Comparison of ENCODE assay signal across 9 mouse cellular contexts in the genomic region with DNA sequence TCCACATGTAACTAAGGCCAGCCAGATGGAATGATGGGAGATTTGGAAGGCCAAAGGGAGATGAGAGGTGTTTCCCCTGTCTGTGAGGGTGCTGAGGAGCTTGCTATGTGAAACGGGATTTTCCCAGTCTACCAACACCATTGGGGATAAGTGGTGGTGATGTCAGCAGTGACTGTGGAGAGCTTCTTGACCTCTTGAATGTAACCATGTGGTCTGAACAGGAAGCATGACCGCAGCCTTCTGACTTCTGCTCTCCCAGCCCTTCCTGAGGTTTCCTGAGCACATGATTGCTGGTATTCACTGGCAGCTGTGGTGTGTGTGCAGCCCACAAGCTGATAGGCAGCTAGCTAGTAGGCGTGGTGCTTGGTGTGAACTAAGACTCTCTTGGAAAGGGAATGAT. TPM values are rescaled to one million over a fixed set of nuclear protein-coding genes. Genes with fewer than 3 reads are reported as not detected.
DNase-seq lines count a peak whose midpoint lies in the region; ATAC-seq and TF ChIP-seq lines count a peak whose summit lies in the region.
"Had no signal": no experiment of that assay in that cellular context is flagged by ENCODE, and none has a peak within 500 bp of the region (broad histone marks: within the 10 kb centered on the region; RNA-seq: fewer than 3 reads in every experiment).

No protein-coding gene starts in this region.

- TF ChIP-seq POLR2A in liver, adult 2 months (IDR thresholded peaks at IDR 0.05; ENCODE audit: extremely low read depth, insufficient read depth, low read length) = no peak
- no peak for TF ChIP-seq POLR2A in myocyte (IDR thresholded peaks at IDR 0.05; ENCODE audit: insufficient read length, low read depth)

- H3K27me3 ChIP-seq in heart, embryonic 11.5 days (ENCODE audit: control insufficient read depth, insufficient read depth, low read length) = no peaks in the 10 kb centered on the region
- no peaks in the 10 kb centered on the region for H3K27me3 ChIP-seq in liver, adult 2 months (ENCODE audit: control insufficient read depth, insufficient read depth, low read length)
- no peaks in the 10 kb centered on the region for H3K27me3 ChIP-seq in myocyte (ENCODE audit: control insufficient read depth, insufficient read depth, insufficient read length)
- H3K27me3 ChIP-seq in forebrain, embryonic 15.5 days = no peaks in the 10 kb centered on the region
- H3K27me3 ChIP-seq: neural tube, embryonic 12.5 days had no signal

- no peaks in the 10 kb centered on the region for H3K36me3 ChIP-seq in heart, embryonic 11.5 days (ENCODE audit: control insufficient read depth, insufficient read depth, low read length)
- H3K36me3 ChIP-seq in liver, adult 2 months (ENCODE audit: control insufficient read depth, insufficient read depth, low read length) = no peaks in the 10 kb centered on the region
- no peaks in the 10 kb centered on the region for H3K36me3 ChIP-seq in myocyte (ENCODE audit: control insufficient read depth, insufficient read depth)
- no peaks in the 10 kb centered on the region for H3K36me3 ChIP-seq in forebrain, embryonic 15.5 days
- H3K36me3 ChIP-seq: neural tube, embryonic 12.5 days had no signal

- ATAC-seq in heart, embryonic 11.5 days (replicated peaks; ENCODE audit: insufficient number of reproducible peaks, low FRiP score, low TSS enrichment) = no peak
- no peak for ATAC-seq in forebrain, embryonic 15.5 days (replicated peaks)

- WGBS in heart, embryonic 11.5 days (ENCODE audit: insufficient replicate concordance) = 43% methylated on average over 3 of the region's 3 CpGs
- 69% methylated on average over 3 of the region's 3 CpGs for WGBS in liver, adult 2 months
- 88% methylated on average over 3 of the region's 3 CpGs for WGBS in forebrain, embryonic 15.5 days

- H3K4me2 ChIP-seq in heart, embryonic 11.5 days = no peak overlapping the region
- no peak overlapping the region for H3K4me2 ChIP-seq in myocyte (ENCODE audit: low read depth)
- H3K4me2 ChIP-seq in forebrain, embryonic 15.5 days (replicated peaks) = no peak overlapping the region
- H3K4me2 ChIP-seq: neural tube, embryonic 12.5 days had no signal

- no peak overlapping the region for H3K4me3 ChIP-seq in heart, embryonic 11.5 days (ENCODE audit: low read depth, low read length)
- no peak overlapping the region for H3K4me3 ChIP-seq in liver, adult 2 months (ENCODE audit: insufficient read depth, low read depth, low read length)
- H3K4me3 ChIP-seq in myocyte = no peak overlapping the region
- H3K4me3 ChIP-seq in forebrain, embryonic 15.5 days = no peak overlapping the region
- H3K4me3 ChIP-seq: neural tube, embryonic 12.5 days had no signal

- DNase-seq in heart, adult 11 months = peak; percentile 99
- DNase-seq in heart, adult 8-10 months (ENCODE audit: low spot score) = peak; percentile 78
- DNase-seq in liver, adult 2 months (ENCODE audit: extremely low read depth, low read depth, low spot score) = peak; percentile 55
- no peak for DNase-seq in urinary bladder, postnatal 14 days (ENCODE audit: low spot score)
- DNase-seq in MN1 (ENCODE audit: low spot score) = no peak

- peaks cover 8% of the 10 kb centered on the region; the same call in 1 of the 2 replicates for H3K4me1 ChIP-seq in heart, embryonic 11.5 days (ENCODE audit: control insufficient read depth, insufficient read depth, low read length)
- peaks cover 9% of the 10 kb centered on the region for H3K4me1 ChIP-seq in liver, adult 2 months (ENCODE audit: control insufficient read depth, insufficient read depth, low read length)
- peaks cover 8% of the 10 kb centered on the region for H3K4me1 ChIP-seq in forebrain, embryonic 15.5 days
- H3K4me1 ChIP-seq: neural tube, embryonic 12.5 days had no signal

- no peak for TF ChIP-seq CTCF in liver, adult 2 months (IDR thresholded peaks at IDR 0.05; ENCODE audit: low read depth, low read length)

- H3K9me3 ChIP-seq in heart, embryonic 11.5 days (replicated peaks; ENCODE audit: control insufficient read depth, low read length) = no peaks in the 10 kb centered on the region
- no peaks in the 10 kb centered on the region for H3K9me3 ChIP-seq in forebrain, embryonic 15.5 days
- H3K9me3 ChIP-seq: neural tube, embryonic 12.5 days had no signal

- H3K79me2 ChIP-seq in liver, adult 2 months (ENCODE audit: control insufficient read depth, insufficient read depth, low read length) = no peaks in the 10 kb centered on the region
- no peaks in the 10 kb centered on the region for H3K79me2 ChIP-seq in myocyte (ENCODE audit: control insufficient read depth, insufficient read depth)

- no peak overlapping the region for H3K9ac ChIP-seq in heart, embryonic 11.5 days (ENCODE audit: low read depth, low read length)
- H3K9ac ChIP-seq in liver, adult 2 months (ENCODE audit: low read depth, low read length) = no peak overlapping the region
- no peak overlapping the region for H3K9ac ChIP-seq in forebrain, embryonic 15.5 days (replicated peaks)
- H3K9ac ChIP-seq: neural tube, embryonic 12.5 days had no signal

- H3K27ac ChIP-seq in heart, embryonic 11.5 days (ENCODE audit: low read depth, low read length) = no peak overlapping the region
- no peak overlapping the region for H3K27ac ChIP-seq in liver, adult 2 months (replicated peaks; ENCODE audit: insufficient read depth, low read depth, low read length)
- no peak overlapping the region for H3K27ac ChIP-seq in forebrain, embryonic 15.5 days (replicated peaks)
- H3K27ac ChIP-seq: neural tube, embryonic 12.5 days had no signal

- no peak overlapping the region for H3ac ChIP-seq in myocyte (ENCODE audit: control insufficient read depth, insufficient read length)

TF ChIP-seq in myocyte, 11 proteins besides CTCF, POLR2A, EP300 and RAD21:
- TF ChIP-seq CEBPB (IDR thresholded peaks at IDR 0.05; ENCODE audit: insufficient read depth, poor library complexity, severe bottlenecking) (no peak), REST (IDR thresholded peaks at IDR 0.05; ENCODE audit: insufficient read depth, insufficient read length) (no peak), MYOD1 (IDR thresholded peaks at IDR 0.05; ENCODE audit: control insufficient read depth in 1 of 3, insufficient read length in 2 of 3, low read depth in 2 of 3) (peak in 2 of 3 experiments; percentile 65 to 73), MYOG (IDR thresholded peaks at IDR 0.05; ENCODE audit: control insufficient read depth in 1 of 3, insufficient read depth in 1 of 3, insufficient read length in 2 of 3, low read depth in 2 of 3) (peak in 2 of 3 experiments; percentile 18 to 82), USF1 (IDR thresholded peaks at IDR 0.05; ENCODE audit: low read depth) (peak; percentile 34)

RNA-seq across cellular contexts. Expression of a gene that starts 58.8 kb away (rescaled TPM):
- 46.7 and 48.7 TPM in 2 replicates for polyA plus RNA-seq in heart, embryonic 11.5 days (2014; fragmentation: Nextera tagmentation; extraction: Ambion mirVana)
- 10 to 100 TPM; 57.9 to 75.1 (median 64.5) TPM for total RNA-seq in heart, adult 8-10 months (2022)
- total RNA-seq in liver, adult 2 months (2014; rRNA removed) = 29.5 and 34.1 TPM in 2 replicates
- polyA plus RNA-seq in liver, adult 2 months (2012; rRNA removed) = 35.9 and 40.1 TPM in 2 replicates
- polyA plus RNA-seq in myocyte (2012; fragmentation: generic; extraction: Trizol) = 74.1 TPM
- 13.3 and 14.3 TPM in 2 replicates for polyA plus RNA-seq in forebrain, embryonic 15.5 days (2015; fragmentation: Nextera tagmentation; extraction: Ambion mirVana)

Comparison
In these comparisons a context has a peak if more than half of its experiments do, and no peak if none do; other contexts are left out.
1. DNase-seq: peak in heart, adult 11 months (single experiment), heart, adult 8-10 months (single experiment) and liver, adult 2 months (single experiment); none in urinary bladder, postnatal 14 days (single experiment) and MN1 (single experiment).